Mouse (Mus musculus) midbrain, embryonic 15.5 days (tissue): ENCODE data around the gene Epp13. TPM values are rescaled to one million over a fixed set of nuclear protein-coding genes. Genes with fewer than 3 reads are reported as not detected.
"Not testable (repeated sequence)": the region's sequence is repeated elsewhere in the genome, so short reads cannot be mapped to it uniquely, and the experiment has no call there.

Experiments used
- ATAC-seq: fragments of 200-750 bp; cut with Nextera tagmentation; replicated peaks from 2 replicates; pipeline ENCODE4 v1.8.0; 2017; ENCODE audit warnings: moderate TSS enrichment
- H3K27ac ChIP-seq: fragments of 300-500 bp; sonication (generic); 2 replicates; pipeline ENCODE4 v1.5.1; 2015; ENCODE audit warnings: mild to moderate bottlenecking, inconsistent platforms
- H3K27me3 ChIP-seq: fragments of 300-500 bp; sonication (generic); replicated peaks from 2 replicates; pipeline ENCODE4 v1.6.1; 2015; ENCODE audit warnings: inconsistent platforms
- H3K36me3 ChIP-seq: fragments of 300-500 bp; sonication (generic); replicated peaks from 2 replicates; pipeline ENCODE4 v1.6.1; 2015; ENCODE audit warnings: inconsistent platforms
- H3K4me1 ChIP-seq: fragments of 300-500 bp; sonication (generic); 2 replicates; pipeline ENCODE4 v1.6.1; 2015; ENCODE audit warnings: inconsistent platforms
- H3K4me2 ChIP-seq: fragments of 300-500 bp; sonication (generic); 2 replicates; pipeline ENCODE4 v1.6.1; 2015; ENCODE audit warnings: inconsistent platforms, mild to moderate bottlenecking, moderate library complexity
- H3K4me3 ChIP-seq: fragments of 300-500 bp; sonication (generic); 2 replicates; pipeline ENCODE4 v1.5.1; 2015; ENCODE audit warnings: mild to moderate bottlenecking, inconsistent platforms
- H3K9ac ChIP-seq: fragments of 300-500 bp; sonication (generic); 2 replicates; pipeline ENCODE4 v1.6.1; 2015; ENCODE audit warnings: mild to moderate bottlenecking, inconsistent platforms
- H3K9me3 ChIP-seq: fragments of 300-500 bp; sonication (generic); 2 replicates; pipeline ENCODE4 v1.6.1; 2016; ENCODE audit warnings: inconsistent platforms
- WGBS: fragments of 180-500 bp; shearing (Covaris S2); methylation state at CpG from one replicate; pipeline ENCODE4 v1.1.7; 2015; ENCODE audit warnings: mixed read lengths; 5-methylcytosine and 5-hydroxymethylcytosine counted together
- polyA plus RNA-seq: library from polyadenylated mRNA; unstranded; fragments of >200 nt; fragmentation: Nextera tagmentation; extraction: Ambion mirVana; gene quantifications from 2 replicates; pipeline ENCODE4 v1.2.1, GENCODE M21; 2015

Epp13 gene
- polyA plus RNA-seq, 1 experiment from 2014 or later: not detected

DNA sequence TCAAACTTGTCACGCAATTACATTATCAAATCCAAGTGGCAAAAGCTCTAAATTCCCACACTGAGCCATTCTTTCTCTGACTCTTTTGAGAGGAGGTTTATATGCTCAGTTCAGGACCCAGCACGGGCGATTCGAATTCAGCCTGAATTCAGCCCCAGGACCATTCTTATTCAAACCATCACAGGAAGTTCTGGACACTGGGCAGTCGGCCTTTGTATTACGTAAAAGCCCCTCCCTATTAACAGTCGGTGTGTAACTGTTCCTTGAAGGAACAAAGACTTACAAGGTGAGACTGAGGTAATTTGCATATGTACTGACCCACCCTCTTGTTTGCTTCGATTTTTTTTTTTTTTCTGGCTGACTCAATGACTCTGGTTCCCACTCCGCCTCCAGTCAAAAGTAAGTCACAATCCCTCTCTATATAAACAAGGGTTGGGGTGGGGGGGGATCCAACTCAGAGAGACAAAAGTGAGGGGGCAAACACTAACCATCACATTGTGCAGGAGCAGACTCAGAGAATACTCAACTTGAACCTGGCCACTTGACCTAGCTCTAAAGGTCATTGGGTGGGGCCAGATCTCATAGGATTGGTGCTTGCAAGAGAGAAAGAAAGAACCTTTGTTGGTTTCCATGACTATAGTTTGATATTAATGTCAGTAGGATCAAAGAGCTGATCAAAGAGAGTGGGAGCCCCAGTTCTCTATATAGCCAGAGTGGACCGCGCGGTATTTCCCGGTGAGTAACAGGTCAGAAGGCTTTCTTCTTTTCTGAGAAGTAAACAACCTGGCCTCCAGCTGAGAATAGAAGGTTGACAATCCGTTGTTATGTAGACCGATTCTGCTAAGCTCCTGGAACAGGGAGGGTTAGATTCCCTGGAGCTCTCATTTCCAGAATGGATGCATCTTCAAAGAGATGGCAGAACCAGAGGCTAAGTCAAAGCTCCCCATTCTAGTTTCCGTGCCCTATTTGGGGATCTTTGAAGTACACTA, 6.0 kb downstream of the Epp13 start:
- ATAC-seq: no peak
- Histone ChIP-seq H3K36me3 (no peaks in the 10 kb centered on the region), H3K27ac (no peak overlapping the region), H3K9ac (no peak overlapping the region), H3K4me3 (no peak overlapping the region), H3K4me2 (no peak overlapping the region), H3K9me3 (no peaks in the 10 kb centered on the region), H3K27me3 (no peaks in the 10 kb centered on the region), H3K4me1 (no peaks in the 10 kb centered on the region)
- 29% methylated on average over 16 of the region's 16 CpGs for WGBS

DNA sequence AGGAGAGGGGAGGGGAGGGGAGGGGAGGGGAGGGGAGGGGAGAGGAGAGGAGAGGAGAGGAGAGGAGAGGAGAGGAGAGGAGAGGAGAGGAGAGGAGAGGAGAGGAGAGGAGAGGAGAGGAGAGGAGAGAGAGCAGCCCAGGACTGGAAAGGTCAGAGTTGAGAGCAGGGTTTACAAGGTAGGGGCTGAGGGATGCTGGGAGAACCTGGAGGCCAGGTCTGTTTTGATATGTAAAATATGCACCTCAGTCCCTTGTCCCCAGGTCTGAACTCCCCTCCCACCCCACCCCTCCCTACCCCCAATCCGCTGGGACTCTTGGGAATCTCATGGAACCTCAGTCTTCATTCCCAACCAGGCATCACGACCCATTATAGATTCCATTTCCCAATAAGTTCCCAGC, 7.5 kb downstream of the Epp13 start:
- ATAC-seq, H3K4me1 ChIP-seq, H3K9ac ChIP-seq, H3K4me3 ChIP-seq, H3K9me3 ChIP-seq, H3K4me2 ChIP-seq, H3K27me3 ChIP-seq, H3K27ac ChIP-seq, H3K36me3 ChIP-seq: not testable (repeated sequence)
- 39% methylated on average over 2 of the region's 2 CpGs for WGBS

DNA sequence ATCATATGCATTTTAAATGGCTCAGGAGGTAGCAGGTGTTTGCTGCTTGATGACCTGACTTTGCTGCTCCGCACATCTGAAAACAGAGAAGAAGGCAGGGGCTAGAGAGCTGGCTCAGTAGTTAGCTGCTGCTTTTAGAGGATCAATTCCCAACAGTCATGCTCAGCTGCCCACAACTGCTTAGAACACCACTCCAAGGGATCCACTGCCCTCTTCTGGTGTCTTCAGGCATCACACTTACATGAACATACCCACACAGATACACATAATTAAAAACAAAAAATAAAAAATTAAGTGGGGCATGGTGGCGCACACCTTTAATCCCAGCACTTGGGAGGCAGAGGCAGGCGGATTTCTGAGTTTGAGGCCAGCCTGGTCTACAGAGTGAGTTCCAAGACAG, 9.6 kb downstream of the Epp13 start:
- H3K4me1 ChIP-seq: no peaks in the 10 kb centered on the region
- no peak overlapping the region for H3K9ac ChIP-seq
- ATAC-seq: no peak
- H3K9me3 ChIP-seq: no peaks in the 10 kb centered on the region
- no peak overlapping the region for H3K27ac ChIP-seq
- H3K27me3 ChIP-seq: no peaks in the 10 kb centered on the region
- WGBS: 81% methylated on average over 3 of the region's 3 CpGs
- H3K4me2 ChIP-seq: no peak overlapping the region
- no peak overlapping the region for H3K4me3 ChIP-seq
- H3K36me3 ChIP-seq: no peaks in the 10 kb centered on the region

DNA sequence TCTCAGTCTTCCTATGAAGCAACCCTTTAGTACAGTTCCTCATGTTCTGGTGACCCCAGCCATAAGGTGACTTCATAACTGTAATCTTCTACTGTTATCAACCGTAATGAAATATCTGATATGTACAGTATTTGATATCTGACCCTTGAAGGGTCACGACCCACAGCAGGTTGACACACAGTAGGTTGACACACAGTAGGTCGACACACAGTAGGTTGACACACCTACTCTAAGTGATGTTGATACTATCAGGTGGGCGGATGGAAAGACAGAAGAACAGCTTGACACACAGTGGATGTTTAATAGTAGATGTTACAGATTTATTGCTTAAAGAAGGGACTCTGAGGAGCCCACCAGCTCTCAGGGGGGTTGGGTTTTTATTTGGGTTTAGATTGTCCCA, 10.5 kb downstream of the Epp13 start:
- no peak for ATAC-seq

DNA sequence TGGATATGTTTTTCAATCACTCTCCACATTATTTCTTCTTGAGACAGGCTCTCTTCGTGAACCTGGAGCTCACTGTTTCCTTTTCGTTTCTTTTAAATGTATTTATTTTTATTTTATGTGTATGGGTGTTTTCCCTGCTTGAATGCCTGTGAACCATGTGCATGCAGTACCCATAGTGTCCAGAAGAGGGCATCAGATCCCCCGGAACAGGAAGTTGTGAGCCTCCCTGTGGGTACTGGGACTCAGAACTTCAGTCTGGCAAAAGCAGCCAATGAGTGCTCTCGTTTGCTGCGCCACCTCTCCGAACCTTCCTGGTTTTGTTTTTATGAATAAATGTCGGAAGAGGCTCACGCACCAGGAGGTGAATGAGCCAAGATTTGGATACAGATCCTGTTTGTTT, 13.2 kb downstream of the Epp13 start:
- H3K9me3 ChIP-seq: no peaks in the 10 kb centered on the region
- H3K4me1 ChIP-seq: no peaks in the 10 kb centered on the region
- H3K4me3 ChIP-seq: no peak overlapping the region
- no peaks in the 10 kb centered on the region for H3K36me3 ChIP-seq
- no peak overlapping the region for H3K4me2 ChIP-seq
- no peak overlapping the region for H3K9ac ChIP-seq
- H3K27ac ChIP-seq: no peak overlapping the region
- H3K27me3 ChIP-seq: no peaks in the 10 kb centered on the region
- 60% methylated on average over 8 of the region's 8 CpGs for WGBS
- ATAC-seq: no peak

More for the DNA sequence above, 10.5 kb downstream of the Epp13 start:
- no peaks in the 10 kb centered on the region for H3K4me1 ChIP-seq
- no peaks in the 10 kb centered on the region for H3K27me3 ChIP-seq
- H3K4me2 ChIP-seq: no peak overlapping the region
- H3K9ac ChIP-seq: no peak overlapping the region
- H3K4me3 ChIP-seq: no peak overlapping the region
- H3K36me3 ChIP-seq: no peaks in the 10 kb centered on the region
- H3K27ac ChIP-seq: no peak overlapping the region
- H3K9me3 ChIP-seq: no peaks in the 10 kb centered on the region
- 86% methylated on average over 4 of the region's 4 CpGs for WGBS

DNA sequence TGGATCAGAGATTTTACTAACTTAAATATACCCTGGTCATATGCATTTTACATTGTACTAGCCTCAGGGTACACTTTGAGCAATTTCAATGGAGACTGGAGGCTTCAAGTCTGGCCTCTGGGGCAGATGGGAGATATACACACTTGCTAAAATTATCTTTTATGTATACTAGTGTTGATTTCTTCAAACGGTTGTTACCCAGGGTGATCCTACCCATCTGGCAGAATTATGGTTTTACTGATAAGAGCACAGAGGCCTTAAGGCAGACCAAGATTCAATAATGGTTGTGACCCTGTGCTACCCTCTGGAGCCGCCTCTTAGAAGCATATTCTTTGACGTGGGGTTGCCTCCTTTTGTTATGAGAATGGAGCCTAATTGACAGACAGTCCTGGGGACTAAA, 25.4 kb downstream of the Epp13 start:
- Histone ChIP-seq H3K4me1 (no peaks in the 10 kb centered on the region), H3K36me3 (no peaks in the 10 kb centered on the region), H3K4me3 (no peak overlapping the region), H3K27ac (no peak overlapping the region), H3K27me3 (no peaks in the 10 kb centered on the region), H3K9ac (no peak overlapping the region), H3K4me2 (no peak overlapping the region), H3K9me3 (no peaks in the 10 kb centered on the region)
- whole genome bisulfite sequencing: 66% methylated on average over 3 of the region's 3 CpGs
- ATAC-seq: no peak

DNA sequence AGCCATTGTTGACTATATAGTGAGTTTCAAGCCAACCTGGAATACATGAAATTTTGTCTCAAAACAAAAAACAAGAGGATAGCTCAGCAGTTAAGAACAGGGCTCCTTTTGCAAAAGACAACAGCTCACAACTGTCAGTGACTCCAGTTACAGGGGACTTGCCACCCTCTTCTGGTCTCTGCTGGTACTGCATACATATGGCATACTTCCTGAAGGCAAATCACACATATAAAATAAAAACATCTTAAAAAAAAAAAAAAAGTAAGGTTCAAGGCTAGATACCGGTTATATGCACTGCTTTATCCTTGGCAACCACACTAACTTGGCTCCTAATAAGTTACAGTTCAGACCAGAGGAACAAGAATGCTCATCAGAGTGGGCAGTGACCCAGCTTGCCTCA, 30.2 kb downstream of the Epp13 start:
- peak overlapping the region; percentile 58; the same call in 1 of the 2 replicates for H3K9ac ChIP-seq
- no peaks in the 10 kb centered on the region for H3K9me3 ChIP-seq
- H3K36me3 ChIP-seq: no peaks in the 10 kb centered on the region
- H3K4me2 ChIP-seq: peak overlapping the region; percentile 55
- peak overlapping the region; percentile 92 for H3K27ac ChIP-seq
- no peaks in the 10 kb centered on the region for H3K27me3 ChIP-seq
- peak overlapping the region; percentile 57 for H3K4me3 ChIP-seq
- H3K4me1 ChIP-seq: peaks cover 21% of the 10 kb centered on the region
- 0% methylated on average over 1 of the region's 1 CpGs for WGBS
- ATAC-seq: peak; percentile 4

DNA sequence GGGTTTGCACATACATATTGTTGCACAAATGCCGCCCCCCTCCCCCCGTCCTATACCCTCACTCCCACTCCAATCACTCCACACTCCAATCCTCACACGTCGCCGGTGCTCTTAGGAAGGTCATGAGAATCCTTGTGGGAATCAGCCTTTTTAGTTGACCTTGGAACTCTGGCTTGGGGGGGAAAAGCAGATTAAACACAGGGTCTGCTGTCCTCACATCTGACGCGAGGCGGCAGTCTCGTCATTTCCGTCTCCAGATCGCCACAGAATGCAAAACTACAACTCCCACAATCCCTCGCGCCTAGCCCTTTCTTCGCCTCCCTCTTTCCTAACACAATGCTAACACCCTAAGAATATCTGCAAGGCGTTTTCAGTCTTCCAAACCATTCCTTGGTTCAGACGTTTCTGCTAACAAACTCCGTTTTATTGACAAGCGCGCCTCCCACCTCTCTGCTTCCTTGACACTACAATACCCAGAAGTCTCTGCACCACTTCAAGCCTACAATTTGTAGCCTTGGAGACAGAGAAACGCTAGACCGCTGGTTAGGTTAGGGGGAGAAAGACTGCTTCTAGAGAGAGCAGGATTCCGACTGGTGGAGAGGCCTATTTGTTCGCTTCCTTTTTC, 31.1 kb downstream of the Epp13 start:
- Histone ChIP-seq H3K27ac (peak overlapping the region; percentile 92), H3K9ac (peak overlapping the region; percentile 58), H3K27me3 (no peaks in the 10 kb centered on the region), H3K4me2 (peak overlapping the region; percentile 55), H3K36me3 (no peaks in the 10 kb centered on the region), H3K4me3 (peak overlapping the region; percentile 57), H3K4me1 (peaks cover 29% of the 10 kb centered on the region), H3K9me3 (no peaks in the 10 kb centered on the region)
- 1% methylated on average over 23 of the region's 23 CpGs for WGBS
- peak; percentile 74 for ATAC-seq

DNA sequence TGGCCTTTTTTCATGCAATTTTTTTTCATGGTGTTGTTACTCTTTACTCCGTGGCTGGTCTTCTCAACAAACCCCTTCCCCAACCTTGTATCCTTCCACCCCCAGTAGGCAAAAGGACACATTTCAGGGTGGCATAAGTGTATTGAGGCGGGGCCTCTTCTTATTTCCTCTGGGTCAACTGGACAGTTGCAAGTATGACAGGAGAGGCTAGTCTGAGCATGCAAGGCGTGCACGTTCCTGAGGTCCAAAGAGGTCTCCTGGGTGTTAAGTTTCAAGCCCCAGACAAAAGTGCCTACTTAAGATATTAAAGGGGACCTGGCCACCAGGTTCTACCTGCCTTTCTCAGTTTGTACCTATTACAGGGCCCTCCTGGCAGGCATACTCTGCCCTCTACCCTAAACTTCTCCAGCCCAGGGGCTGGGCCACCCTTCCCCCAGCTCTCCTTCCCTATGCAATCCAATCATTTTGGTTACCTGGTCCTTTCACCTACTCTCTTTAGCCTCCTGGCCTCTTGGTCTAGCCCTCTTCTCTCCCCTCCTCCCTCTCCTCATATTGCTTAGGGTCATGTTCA, 32.0 kb downstream of the Epp13 start:
- no peak for ATAC-seq
- Histone ChIP-seq H3K27me3 (no peaks in the 10 kb centered on the region), H3K4me2 (peak overlapping the region; percentile 55), H3K36me3 (no peaks in the 10 kb centered on the region), H3K27ac (peak overlapping the region; percentile 92; the same call in 1 of the 2 replicates), H3K4me3 (no peak overlapping the region; the same call in 1 of the 2 replicates), H3K9ac (no peak overlapping the region), H3K4me1 (peaks cover 31% of the 10 kb centered on the region), H3K9me3 (no peaks in the 10 kb centered on the region)
- WGBS: 94% methylated on average over 4 of the region's 4 CpGs

DNA sequence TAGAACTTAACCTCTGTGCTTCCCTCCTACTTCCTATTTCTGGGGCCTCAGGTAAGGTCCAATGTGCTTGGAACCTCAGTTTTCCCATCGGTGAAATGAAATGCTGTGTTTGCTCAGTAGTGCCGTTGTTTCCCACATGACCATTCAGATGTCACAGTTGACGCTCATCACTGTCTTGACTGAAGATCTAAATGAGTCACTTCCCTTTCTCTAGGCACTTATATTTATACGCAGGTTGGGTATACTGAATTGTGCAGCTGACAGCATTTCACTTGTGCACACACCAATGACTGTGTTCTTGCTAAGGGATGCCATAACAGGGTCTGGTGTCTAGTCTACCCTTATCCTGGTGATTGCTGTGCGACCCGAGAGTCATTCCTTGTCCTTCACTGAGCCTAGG, 32.9 kb downstream of the Epp13 start:
- ATAC-seq: no peak
- WGBS: 88% methylated on average over 6 of the region's 6 CpGs
- peak overlapping the region; percentile 86; the same call in 1 of the 2 replicates for H3K4me2 ChIP-seq
- H3K27ac ChIP-seq: no peak overlapping the region
- 0 out of 2 replicates have a peak, but pooled peaks cover 1% of the 10 kb centered on the region for H3K36me3 ChIP-seq
- H3K9me3 ChIP-seq: no peaks in the 10 kb centered on the region
- H3K27me3 ChIP-seq: no peaks in the 10 kb centered on the region
- 0 out of 2 replicates have a peak overlapping the region, but pooled peaks have one; percentile 45 for H3K4me3 ChIP-seq
- peaks cover 31% of the 10 kb centered on the region for H3K4me1 ChIP-seq
- no peak overlapping the region for H3K9ac ChIP-seq

DNA sequence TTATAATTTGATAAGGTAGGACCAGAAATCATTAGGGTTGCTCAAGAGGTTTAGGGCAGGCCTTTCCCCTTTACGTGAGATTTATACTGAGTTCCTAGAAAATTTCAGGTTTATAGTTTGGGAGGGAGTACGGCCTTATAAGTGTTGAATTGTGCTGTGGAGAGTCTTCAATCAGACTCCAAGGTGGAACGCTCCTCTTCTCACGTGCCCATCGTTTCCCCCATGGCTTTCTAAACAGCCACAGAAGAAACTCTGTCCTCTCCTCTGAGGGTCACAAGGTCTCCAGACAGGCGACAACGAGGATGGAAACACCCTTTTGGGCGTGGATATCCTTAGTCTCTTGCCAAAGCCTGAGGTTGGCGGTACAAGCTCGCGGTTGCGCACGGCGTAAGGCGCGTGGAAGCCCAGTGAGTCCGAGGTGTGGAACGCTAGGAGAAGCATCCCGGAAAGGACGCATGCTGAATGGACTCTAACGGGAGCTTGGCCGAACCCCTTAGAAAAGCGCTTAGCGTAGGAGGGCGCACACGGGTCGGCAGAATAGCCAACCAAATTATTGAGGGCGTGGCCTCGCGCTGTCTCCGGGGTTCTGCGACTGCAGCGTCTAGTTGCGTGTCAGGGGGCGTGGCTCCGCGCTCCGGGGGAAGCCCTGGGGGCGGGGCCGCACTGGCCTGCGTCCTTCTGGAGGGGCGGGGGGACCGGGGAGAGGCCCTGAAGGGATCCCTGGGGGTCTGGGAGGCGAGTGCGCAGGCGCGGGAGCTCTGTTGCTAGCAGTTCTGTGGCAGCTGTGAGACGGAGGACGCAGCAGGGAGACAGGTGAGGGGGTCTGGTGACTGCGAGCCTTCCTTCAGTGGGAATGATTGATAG, 33.6 kb downstream of the Epp13 start, which contains the start of gene Zfp667:
Gene Zfp667 (plus strand): TSS at position 738 of the 864 bp plus-strand sequence.
- H3K36me3 ChIP-seq: 0 out of 2 replicates have a peak, but pooled peaks cover 3% of the 10 kb centered on the region
- ATAC-seq: peak; percentile 79
- peak within 1 kb of the TSS; percentile 86 for H3K4me2 ChIP-seq
- H3K9ac ChIP-seq: peak within 1 kb of the TSS; percentile 43
- peak within 1 kb of the TSS; percentile 45 for H3K4me3 ChIP-seq
- H3K27ac ChIP-seq: peak within 1 kb of the TSS; percentile 78
- 3% methylated on average over 50 of the region's 50 CpGs for WGBS
- peaks cover 31% of the 10 kb centered on the region for H3K4me1 ChIP-seq
- H3K27me3 ChIP-seq: no peaks in the 10 kb centered on the region
- no peaks in the 10 kb centered on the region for H3K9me3 ChIP-seq
